Mouse (Mus musculus) heart, postnatal 0 days (tissue): ENCODE measurements around the gene Dad1. TPM values are rescaled to one million over a fixed set of nuclear protein-coding genes. Genes with fewer than 3 reads are reported as not detected.
A peak's percentile ranks its signal among the peaks of the same experiment; 100 is the strongest.

Source experiments
- ATAC-seq: fragments of 200-750 bp; cut with Nextera tagmentation; 2 replicates; pipeline ENCODE4 v1.8.0; 2017; ENCODE audit warnings: low read depth, moderate number of reproducible peaks, moderate library complexity; ENCODE audit not compliant: insufficient read depth
- DNase-seq: peaks from one replicate; pipeline ENCODE4 v3.0.0-alpha.2; 2016; ENCODE audit warnings: low spot score
- H3K27ac ChIP-seq: fragments of 300-500 bp; sonication (generic); 2 replicates; pipeline ENCODE4 v1.5.1; 2014; ENCODE audit warnings: low read depth, mild to moderate bottlenecking
- H3K27me3 ChIP-seq: fragments of 300-500 bp; sonication (generic); 2 replicates; pipeline ENCODE4 v1.6.1; 2014; ENCODE audit warnings: low read length, mixed read lengths; ENCODE audit not compliant: control insufficient read depth, insufficient read depth
- H3K36me3 ChIP-seq: fragments of 300-500 bp; sonication (generic); replicated peaks from 2 replicates; pipeline ENCODE4 v1.6.1; 2014; ENCODE audit warnings: low read length, mixed read lengths; ENCODE audit not compliant: control insufficient read depth, insufficient read depth
- H3K4me1 ChIP-seq: fragments of 300-500 bp; sonication (generic); 2 replicates; pipeline ENCODE4 v1.6.1; 2014; ENCODE audit warnings: antibody characterized with exemption; ENCODE audit not compliant: control insufficient read depth, insufficient read depth
- H3K4me2 ChIP-seq: fragments of 300-500 bp; sonication (generic); 2 replicates; pipeline ENCODE4 v1.6.1; 2014; ENCODE audit warnings: low read depth, mild to moderate bottlenecking, low read length, moderate library complexity
- H3K4me3 ChIP-seq: fragments of 300-500 bp; sonication (generic); 2 replicates; pipeline ENCODE4 v1.5.1; 2014; ENCODE audit warnings: low read depth, low read length
- H3K9ac ChIP-seq: fragments of 300-500 bp; sonication (generic); replicated peaks from 2 replicates; pipeline ENCODE4 v1.6.1; 2014; ENCODE audit warnings: low read depth, low read length, mixed read lengths
- H3K9me3 ChIP-seq: fragments of 300-500 bp; sonication (generic); replicated peaks from 2 replicates; pipeline ENCODE4 v1.6.1; 2016; ENCODE audit warnings: low read length; ENCODE audit not compliant: control insufficient read depth
- CTCF ChIP-seq: IDR thresholded peaks from 2 replicates; pipeline ENCODE4 v1.5.1; 2016; ENCODE audit warnings: antibody characterized with exemption, control low read depth, low read depth
- EP300 ChIP-seq: IDR thresholded peaks from 2 replicates; pipeline ENCODE4 v1.6.1; 2016; ENCODE audit warnings: antibody characterized with exemption, low read depth
- WGBS: fragments of 180-500 bp; shearing (Covaris S2); extraction: QIAGEN DNeasy Blood & Tissue Kit; methylation state at CpG from one replicate; pipeline ENCODE4 v1.1.7; 2014; 5-methylcytosine and 5-hydroxymethylcytosine counted together
- polyA plus RNA-seq: library from polyadenylated mRNA; unstranded; fragments of >200 nt; fragmentation: Nextera tagmentation; extraction: Ambion mirVana; gene quantifications from 2 replicates; pipeline ENCODE4 v1.2.1, GENCODE M21; 2015
- total RNA-seq: library from RNA; depleted of rRNA; stranded (reverse); fragments of >200 nt; gene quantifications from 2 replicates; pipeline ENCODE4 v1.2.3, GENCODE M21; 2014; ENCODE audit warnings: low replicate concordance

Gene Dad1
- total and polyA plus RNA-seq, 2 experiments from 2014 or later: 313 to 389 TPM

DNA sequence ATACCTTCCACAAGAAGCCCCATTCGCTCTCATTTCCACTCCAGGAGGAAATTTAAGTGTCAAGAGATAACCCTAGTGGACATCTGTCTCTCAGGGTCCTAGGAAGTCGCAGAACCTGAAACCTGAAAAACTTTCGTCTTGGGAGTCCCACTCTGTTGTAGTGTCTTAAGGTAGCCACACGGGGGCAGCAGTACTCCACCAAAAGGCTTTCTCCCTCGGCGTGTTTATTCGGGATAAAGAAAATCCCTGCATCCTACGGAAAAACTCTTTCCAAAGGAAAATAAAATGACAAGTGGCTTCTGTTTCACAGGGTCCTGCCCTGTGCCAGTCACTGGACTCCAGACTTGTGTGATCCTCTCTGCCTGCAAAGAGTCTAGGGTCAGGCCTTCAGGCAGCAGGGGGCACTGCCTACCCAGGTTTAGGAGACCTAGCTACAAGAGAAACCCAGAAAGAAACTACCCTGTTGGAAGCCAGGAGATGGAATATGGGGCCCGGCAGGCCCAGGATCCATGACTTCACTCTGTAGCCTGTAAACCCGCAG, 25.9 kb downstream of the Dad1 start:
- Histone ChIP-seq H3K4me2 (peak overlapping the region; percentile 63), H3K4me3 (peak overlapping the region; percentile 43), H3K27me3 (no peaks in the 10 kb centered on the region), H3K9ac (no peak overlapping the region; the same call in 1 of the 2 replicates), H3K27ac (peak overlapping the region; percentile 72), H3K9me3 (no peaks in the 10 kb centered on the region), H3K4me1 (peaks cover 23% of the 10 kb centered on the region), H3K36me3 (no peaks in the 10 kb centered on the region)
- peak; percentile 78 for DNase-seq
- WGBS: 0% methylated on average over 10 of the region's 10 CpGs
- peak; percentile 62 for TF ChIP-seq CTCF
- no peak for TF ChIP-seq EP300
- ATAC-seq: peak; percentile 57

DNA sequence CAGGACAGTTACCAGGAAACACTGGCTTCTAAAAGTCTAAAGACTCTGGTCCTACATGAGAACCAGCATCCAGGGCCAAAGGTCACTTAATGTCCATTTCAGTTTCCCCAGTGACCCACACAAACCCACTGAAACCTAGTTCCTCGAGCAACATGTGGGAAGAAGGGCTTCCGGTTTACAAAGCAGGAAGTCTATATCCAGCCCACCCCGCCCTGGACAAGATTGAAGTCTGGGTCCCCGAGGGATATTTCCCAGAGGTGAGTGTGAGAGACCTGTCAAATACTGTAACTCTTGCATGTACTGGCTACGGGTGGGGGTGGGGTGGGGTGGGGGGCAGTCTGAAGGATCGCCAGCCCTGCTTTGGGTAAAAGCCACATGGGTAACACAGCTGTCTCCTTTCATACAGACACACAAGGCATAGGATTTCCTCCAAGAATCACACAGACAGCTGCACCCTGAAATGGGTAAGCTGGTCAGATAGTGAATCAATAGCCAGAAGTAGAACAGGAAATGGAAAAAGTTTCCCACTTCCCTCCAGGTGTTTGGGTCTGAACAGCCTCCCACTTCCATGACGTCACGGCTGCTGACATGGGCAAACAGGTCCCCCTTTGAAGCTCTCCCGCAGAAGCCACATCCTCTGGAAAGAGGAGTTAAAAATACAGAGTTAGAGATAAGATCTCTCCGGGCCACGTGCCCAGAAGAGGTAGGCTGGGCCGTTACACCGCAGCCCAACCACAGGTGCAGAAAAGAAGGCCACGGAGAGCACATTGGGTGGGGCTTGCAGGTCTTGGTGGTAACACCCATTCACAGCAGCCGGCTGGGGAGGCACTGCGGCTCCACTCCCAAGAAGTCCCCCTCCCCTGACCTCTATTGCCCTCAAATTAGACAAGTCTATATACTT, 26.7 kb downstream of the Dad1 start:
- H3K9me3 ChIP-seq: no peaks in the 10 kb centered on the region
- WGBS: 21% methylated on average over 16 of the region's 16 CpGs
- no peaks in the 10 kb centered on the region for H3K36me3 ChIP-seq
- peak overlapping the region; percentile 63 for H3K4me2 ChIP-seq
- H3K4me1 ChIP-seq: peaks cover 19% of the 10 kb centered on the region
- no peak for TF ChIP-seq CTCF
- peak; percentile 62 for TF ChIP-seq EP300
- H3K27me3 ChIP-seq: no peaks in the 10 kb centered on the region
- no peak overlapping the region; the same call in 1 of the 2 replicates for H3K9ac ChIP-seq
- H3K27ac ChIP-seq: peak overlapping the region; percentile 72
- DNase-seq (peak; percentile 33), ATAC-seq (no peak)
- peak overlapping the region; percentile 43 for H3K4me3 ChIP-seq

DNA sequence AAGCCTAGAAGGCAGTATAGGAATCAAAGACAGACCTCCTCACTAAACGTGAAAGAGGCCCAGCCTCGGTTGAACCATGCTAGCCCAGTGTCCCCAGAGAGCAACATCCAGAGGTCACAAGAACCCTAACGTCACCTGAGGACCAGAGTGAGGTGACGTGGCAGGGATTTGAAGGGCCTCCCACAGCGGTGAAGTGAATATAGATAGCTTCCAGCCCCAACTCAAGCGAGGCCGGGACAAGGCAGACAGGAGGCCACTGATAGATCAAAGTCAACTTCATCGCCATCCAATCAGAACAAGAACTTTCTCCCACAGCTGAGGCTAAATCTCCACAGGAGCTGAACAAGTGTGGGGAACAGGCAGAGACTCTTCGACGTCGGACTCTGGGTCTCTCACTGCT, 28.2 kb downstream of the Dad1 start:
- ATAC-seq: no peak
- TF ChIP-seq CTCF (no peak), EP300 (no peak)
- 81% methylated on average over 11 of the region's 11 CpGs for whole genome bisulfite sequencing
- no peaks in the 10 kb centered on the region for H3K36me3 ChIP-seq
- no peak overlapping the region for H3K9ac ChIP-seq
- peaks cover 19% of the 10 kb centered on the region for H3K4me1 ChIP-seq
- no peaks in the 10 kb centered on the region for H3K27me3 ChIP-seq
- H3K9me3 ChIP-seq: no peaks in the 10 kb centered on the region
- no peak overlapping the region for H3K27ac ChIP-seq
- H3K4me2 ChIP-seq: no peak overlapping the region
- no peak overlapping the region for H3K4me3 ChIP-seq
- DNase-seq: no peak

DNA sequence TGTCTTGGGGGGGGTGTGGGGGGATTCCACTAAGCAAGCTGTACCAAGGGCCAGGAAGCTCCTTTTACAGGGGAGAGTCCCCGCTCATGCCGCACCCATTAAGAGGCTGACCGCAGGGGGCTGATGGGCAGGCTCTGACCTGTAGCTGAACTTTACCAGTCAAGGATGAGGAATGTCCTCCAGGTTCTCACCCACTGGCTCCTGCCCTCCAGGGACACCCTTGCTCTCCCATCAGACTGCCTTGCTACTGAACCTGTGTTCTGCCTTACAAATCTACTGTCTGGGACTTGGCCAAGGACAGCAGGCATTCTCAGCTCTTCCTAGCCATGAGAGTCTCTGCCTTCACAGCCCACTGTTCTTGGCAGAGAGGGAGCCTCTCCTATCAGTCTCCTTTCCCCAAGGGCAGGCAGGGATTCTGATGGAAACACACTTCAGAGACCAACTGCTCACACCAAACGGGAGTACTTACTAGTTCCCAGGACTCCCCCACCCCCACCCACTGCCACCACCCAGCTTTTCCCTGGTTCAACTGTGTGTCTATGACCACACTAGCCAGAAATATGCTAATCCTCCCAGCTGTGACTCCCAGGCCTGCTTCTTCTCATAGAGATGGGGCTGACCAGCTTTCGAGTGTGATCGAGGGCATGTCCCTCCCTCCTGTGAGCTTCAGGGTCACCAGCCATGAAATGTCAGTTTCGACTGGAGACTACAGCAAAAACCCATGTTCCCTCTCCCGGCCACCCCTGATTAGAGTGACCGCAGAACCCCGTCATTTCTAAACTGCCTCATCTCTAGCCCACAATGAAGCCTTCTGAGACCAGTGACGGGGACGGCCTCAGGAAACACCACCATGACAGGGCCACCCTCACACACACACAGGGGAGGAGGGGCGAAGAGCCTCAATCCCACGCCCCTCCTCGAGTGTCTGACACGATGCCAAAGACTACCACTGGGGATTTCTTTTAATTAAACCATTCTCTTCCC, 29.1 kb downstream of the Dad1 start:
- peak; percentile 57 for DNase-seq
- H3K9me3 ChIP-seq: no peaks in the 10 kb centered on the region
- 42% methylated on average over 16 of the region's 16 CpGs for WGBS
- H3K27ac ChIP-seq: peak overlapping the region; percentile 68
- H3K9ac ChIP-seq: 0 out of 2 replicates have a peak overlapping the region, but pooled peaks have one; percentile 14
- no peaks in the 10 kb centered on the region for H3K36me3 ChIP-seq
- H3K4me1 ChIP-seq: peaks cover 19% of the 10 kb centered on the region
- no peak overlapping the region for H3K4me3 ChIP-seq
- peak; percentile 63 for ATAC-seq
- no peak for TF ChIP-seq CTCF
- no peak for TF ChIP-seq EP300
- no peaks in the 10 kb centered on the region for H3K27me3 ChIP-seq
- H3K4me2 ChIP-seq: no peak overlapping the region

DNA sequence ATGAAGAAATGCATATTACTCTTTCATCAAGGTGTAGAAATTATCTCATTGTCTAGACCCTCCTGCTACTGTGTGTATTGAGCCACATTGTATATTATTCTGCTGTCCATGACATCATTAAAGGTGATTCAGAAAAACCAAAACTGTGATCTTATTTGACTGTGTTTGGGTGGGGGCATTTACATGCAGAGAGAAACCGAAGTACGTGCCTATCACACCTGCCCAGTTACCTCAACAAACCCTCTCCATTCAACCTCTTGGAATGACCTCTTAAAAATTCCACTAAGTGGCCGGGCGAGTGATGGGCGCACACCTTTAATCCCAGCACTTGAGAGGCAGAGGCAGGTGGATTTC, 29.9 kb downstream of the Dad1 start:
- no peak overlapping the region for H3K9ac ChIP-seq
- 90% methylated on average over 5 of the region's 5 CpGs for WGBS
- DNase-seq: no peak

More for the DNA sequence above, 29.9 kb downstream of the Dad1 start:
- TF ChIP-seq EP300 (no peak), CTCF (no peak)
- H3K4me2 ChIP-seq: no peak overlapping the region
- H3K4me3 ChIP-seq: no peak overlapping the region
- peaks cover 19% of the 10 kb centered on the region for H3K4me1 ChIP-seq
- no peaks in the 10 kb centered on the region for H3K27me3 ChIP-seq
- no peak for ATAC-seq
- no peak overlapping the region for H3K27ac ChIP-seq
- no peaks in the 10 kb centered on the region for H3K9me3 ChIP-seq
- no peaks in the 10 kb centered on the region for H3K36me3 ChIP-seq
